Mouse (Mus musculus) embryonic facial prominence, embryonic 12.5 days (tissue): ENCODE measurements at regions not wholly inside any gene's neighbourhood (a gene's known extent, or its start where the extent isn't known, plus 50 kb on each side); places are given as distances from the start of the nearest gene placed in this dataset.

Source experiments
- ATAC-seq: fragments of 200-750 bp; cut with Nextera tagmentation; 2 replicates; pipeline ENCODE4 v1.8.0; 2017; ENCODE audit not compliant: insufficient number of reproducible peaks, insufficient read depth, low FRiP score, low TSS enrichment
- H3K27ac ChIP-seq: fragments of 300-500 bp; sonication (generic); 2 replicates; pipeline ENCODE4 v1.5.1; 2016; ENCODE audit warnings: mild to moderate bottlenecking
- H3K27me3 ChIP-seq: fragments of 300-500 bp; sonication (generic); 2 replicates; pipeline ENCODE4 v1.6.1; 2016; ENCODE audit warnings: mild to moderate bottlenecking, moderate library complexity
- H3K36me3 ChIP-seq: fragments of 300-500 bp; sonication (generic); 2 replicates; pipeline ENCODE4 v1.6.1; 2016; ENCODE audit warnings: mild to moderate bottlenecking
- H3K4me1 ChIP-seq: fragments of 300-500 bp; sonication (generic); 2 replicates; pipeline ENCODE4 v1.6.1; 2016
- H3K4me2 ChIP-seq: fragments of 300-500 bp; sonication (generic); replicated peaks from 2 replicates; pipeline ENCODE4 v1.6.1; 2016; ENCODE audit warnings: mild to moderate bottlenecking, moderate library complexity
- H3K4me3 ChIP-seq: fragments of 300-500 bp; sonication (generic); 2 replicates; pipeline ENCODE4 v1.5.1; 2016; ENCODE audit warnings: mild to moderate bottlenecking
- H3K9ac ChIP-seq: fragments of 300-500 bp; sonication (generic); 2 replicates; pipeline ENCODE4 v1.6.1; 2016; ENCODE audit warnings: mild to moderate bottlenecking, moderate library complexity
- H3K9me3 ChIP-seq: fragments of 300-500 bp; sonication (generic); 2 replicates; pipeline ENCODE4 v1.6.1; 2016; ENCODE audit warnings: mild to moderate bottlenecking, moderate library complexity
- WGBS: fragments of 180-500 bp; shearing (Covaris S2); methylation state at CpG from one replicate; pipeline ENCODE4 v1.1.7; 2016; 5-methylcytosine and 5-hydroxymethylcytosine counted together

DNA sequence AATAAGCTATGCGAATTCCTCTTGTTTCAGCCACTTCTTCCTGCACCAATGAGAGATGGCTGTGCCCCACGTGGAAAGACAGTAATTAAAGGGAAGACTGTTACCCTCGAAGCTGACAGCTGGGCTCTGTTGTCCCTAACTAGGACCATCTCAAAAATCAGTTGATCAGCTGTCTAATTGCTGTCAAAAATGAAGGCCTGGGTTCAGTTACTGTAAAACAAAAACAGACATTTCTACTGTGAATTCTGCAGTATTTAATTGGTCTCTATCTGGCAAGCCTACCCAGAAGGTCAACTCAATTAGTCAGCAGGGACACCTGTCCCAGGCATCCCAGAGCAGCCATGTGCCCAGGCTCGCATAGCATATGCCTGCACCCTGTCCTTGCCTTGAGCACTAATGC, 385.8 kb upstream of the Zdhhc25 start:
- WGBS, result 57% methylated on average over 4 of the region's 4 CpGs
- no peak for ATAC-seq
- no peak overlapping the region for H3K4me3 ChIP-seq

DNA sequence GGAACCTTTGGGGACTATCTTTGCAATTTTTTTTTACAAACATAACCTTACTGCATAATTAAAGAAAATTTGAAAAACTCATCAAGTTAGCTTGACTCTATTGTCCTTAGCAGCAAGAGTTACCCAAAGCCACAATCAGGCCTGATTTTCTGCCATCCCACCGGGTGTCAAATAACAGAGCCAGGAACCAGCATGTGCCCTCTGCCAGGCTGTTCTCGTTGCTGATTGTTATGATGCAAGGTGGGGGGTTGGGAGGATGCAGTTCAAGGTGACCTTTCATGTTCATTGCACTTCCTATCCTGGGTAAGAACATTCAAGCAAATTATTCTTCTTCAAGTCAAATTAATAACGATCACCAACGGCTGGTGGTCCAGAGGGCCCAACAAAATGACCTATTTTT, 370.6 kb upstream of the Zdhhc25 start:
- Histone ChIP-seq H3K9me3 (no peaks in the 10 kb centered on the region), H3K27me3 (no peaks in the 10 kb centered on the region), H3K9ac (no peak overlapping the region), H3K4me3 (no peak overlapping the region), H3K36me3 (no peaks in the 10 kb centered on the region), H3K4me1 (no peaks in the 10 kb centered on the region), H3K4me2 (no peak overlapping the region), H3K27ac (no peak overlapping the region)
- ATAC-seq, result no peak
- 58% methylated on average over 4 of the region's 4 CpGs for WGBS

More for the DNA sequence above, 385.8 kb upstream of the Zdhhc25 start:
- Histone ChIP-seq H3K27ac (no peak overlapping the region), H3K9me3 (no peaks in the 10 kb centered on the region), H3K9ac (no peak overlapping the region), H3K4me1 (no peaks in the 10 kb centered on the region), H3K27me3 (no peaks in the 10 kb centered on the region), H3K4me2 (no peak overlapping the region), H3K36me3 (no peaks in the 10 kb centered on the region)

DNA sequence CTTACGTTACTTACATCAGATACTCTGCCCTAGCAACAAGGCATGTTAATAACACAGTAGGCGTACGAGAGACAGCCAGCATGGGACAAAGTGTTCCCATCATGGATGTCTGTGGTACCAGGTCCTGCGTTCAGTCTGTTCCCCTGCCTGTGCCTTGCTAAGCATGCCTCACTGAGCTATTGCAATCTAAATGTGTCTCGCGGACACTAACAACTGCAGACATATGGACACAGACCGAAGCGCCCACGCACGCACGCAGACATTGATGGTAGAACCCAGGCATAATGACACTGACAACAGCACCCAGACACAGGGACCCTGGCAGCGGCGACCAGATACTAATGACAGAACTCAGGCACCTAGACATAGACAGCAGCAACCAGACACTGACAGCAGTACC, 355.5 kb upstream of the Zdhhc25 start:
- Histone ChIP-seq H3K27ac (no peak overlapping the region), H3K36me3 (no peaks in the 10 kb centered on the region), H3K27me3 (0 out of 2 replicates have a peak, but pooled peaks cover 5% of the 10 kb centered on the region), H3K4me1 (no peaks in the 10 kb centered on the region), H3K4me2 (no peak overlapping the region), H3K4me3 (no peak overlapping the region), H3K9me3 (no peaks in the 10 kb centered on the region), H3K9ac (no peak overlapping the region)
- 84% methylated on average over 13 of the region's 13 CpGs for WGBS
- ATAC-seq, result no peak

DNA sequence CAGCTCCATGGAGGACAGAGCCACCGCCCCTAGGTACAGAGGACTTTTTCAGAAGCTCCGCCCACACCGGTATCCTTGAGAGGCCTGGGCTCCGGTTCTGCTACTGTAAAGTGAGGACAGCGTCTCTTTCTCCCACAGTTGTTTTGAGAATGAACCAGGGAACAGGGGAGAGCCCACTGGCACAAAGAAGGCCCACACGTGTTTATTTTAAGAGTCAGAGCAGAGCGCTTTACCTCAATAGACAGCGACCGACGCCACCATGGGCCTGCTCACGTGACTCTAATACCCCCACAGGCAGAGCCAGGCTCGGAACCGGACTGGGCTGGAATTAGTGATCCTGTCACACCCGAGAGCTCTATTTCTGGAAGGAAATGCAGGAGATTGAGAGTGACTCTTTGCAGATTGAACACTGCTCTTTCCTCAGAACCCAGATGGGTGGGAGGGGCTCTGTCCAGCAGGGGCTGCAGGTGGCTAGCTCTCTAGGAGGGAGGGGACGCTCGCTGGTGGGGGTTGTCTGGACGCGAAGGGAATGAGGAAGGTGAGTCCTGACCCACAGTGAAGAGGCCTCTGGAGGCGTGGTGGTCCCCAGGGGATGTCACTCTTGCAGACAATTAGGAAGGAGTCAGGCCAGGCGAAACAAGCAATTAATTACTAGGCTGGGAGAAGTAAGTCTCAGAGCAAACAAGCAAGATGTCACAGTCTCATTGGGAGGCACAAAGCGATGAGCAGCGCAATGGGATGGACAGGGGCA, 354.4 kb upstream of the Zdhhc25 start:
- H3K4me1 ChIP-seq, result no peaks in the 10 kb centered on the region
- H3K4me3 ChIP-seq, result no peak overlapping the region
- no peak overlapping the region for H3K9ac ChIP-seq
- H3K9me3 ChIP-seq, result no peaks in the 10 kb centered on the region
- 50% methylated on average over 22 of the region's 22 CpGs for WGBS
- H3K27ac ChIP-seq, result no peak overlapping the region
- H3K36me3 ChIP-seq, result no peaks in the 10 kb centered on the region
- no peak overlapping the region for H3K4me2 ChIP-seq
- ATAC-seq, result no peak
- H3K27me3 ChIP-seq, result 0 out of 2 replicates have a peak, but pooled peaks cover 5% of the 10 kb centered on the region

DNA sequence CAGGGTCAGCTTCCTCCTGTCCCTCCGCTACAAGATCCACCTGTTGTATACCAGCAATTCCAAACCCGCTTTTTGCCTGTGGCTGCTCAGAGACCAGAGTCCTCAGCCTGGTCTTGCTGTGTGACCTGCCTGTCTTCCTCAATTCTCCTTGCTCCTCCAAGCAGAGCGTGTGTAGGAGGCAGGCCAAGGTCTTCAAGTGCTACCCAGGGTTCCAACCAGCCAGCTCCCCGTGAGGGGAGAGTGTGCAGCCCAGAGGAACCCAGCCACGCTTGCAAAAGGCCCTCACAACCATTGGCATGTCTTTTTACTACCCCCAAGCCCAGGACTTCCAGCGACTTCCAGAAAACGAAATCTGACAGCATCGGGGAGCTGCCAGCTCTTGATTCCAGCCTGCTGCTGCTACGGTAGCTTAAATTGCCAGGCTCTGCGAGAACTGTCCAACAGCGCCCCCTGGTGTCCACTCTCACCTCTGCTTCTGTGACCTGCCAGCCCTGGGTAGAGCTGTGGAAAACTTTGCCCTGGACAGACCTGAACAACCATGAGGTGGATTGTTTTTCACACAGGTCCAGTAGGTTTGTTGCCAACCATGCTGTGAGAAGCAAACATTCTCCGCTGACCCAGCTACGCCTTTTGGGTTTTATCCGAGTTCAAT, 352.0 kb upstream of the Zdhhc25 start:
- H3K27me3 ChIP-seq, result 0 out of 2 replicates have a peak, but pooled peaks cover 5% of the 10 kb centered on the region
- H3K4me3 ChIP-seq, result no peak overlapping the region
- H3K4me2 ChIP-seq, result no peak overlapping the region
- peak; percentile 74; the same call in 1 of the 2 replicates for ATAC-seq
- H3K27ac ChIP-seq, result no peak overlapping the region
- peak overlapping the region; percentile 8; the same call in 1 of the 2 replicates for H3K9ac ChIP-seq
- H3K9me3 ChIP-seq, result no peaks in the 10 kb centered on the region
- no peaks in the 10 kb centered on the region for H3K36me3 ChIP-seq
- H3K4me1 ChIP-seq, result no peaks in the 10 kb centered on the region
- WGBS, result 28% methylated on average over 14 of the region's 14 CpGs

DNA sequence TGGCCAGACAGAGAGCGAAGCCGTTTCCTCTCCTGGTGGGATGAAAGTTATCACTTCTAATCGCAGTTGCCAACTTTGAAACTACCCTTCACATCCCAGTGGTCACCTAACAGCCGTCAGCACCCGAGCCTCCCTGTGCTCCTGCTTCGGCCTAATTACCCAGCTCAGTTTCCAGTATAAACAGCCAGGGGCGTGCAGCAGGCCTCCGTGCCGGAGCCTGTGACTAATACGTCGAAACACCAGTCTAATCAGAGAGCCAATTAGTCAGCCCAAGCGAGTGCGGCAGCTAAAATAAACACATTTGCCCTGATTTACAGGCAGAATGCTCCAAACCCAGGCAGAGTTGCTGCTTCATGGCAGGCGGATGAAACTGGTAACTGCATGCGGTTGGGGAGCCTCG, 312.1 kb upstream of the Zdhhc25 start:
- 22% methylated on average over 16 of the region's 16 CpGs for WGBS
- no peak for ATAC-seq
- Histone ChIP-seq H3K27me3 (peaks cover 14% of the 10 kb centered on the region; the same call in 1 of the 2 replicates), H3K4me3 (no peak overlapping the region), H3K4me1 (no peaks in the 10 kb centered on the region), H3K9me3 (no peaks in the 10 kb centered on the region), H3K27ac (no peak overlapping the region), H3K4me2 (no peak overlapping the region), H3K36me3 (no peaks in the 10 kb centered on the region), H3K9ac (no peak overlapping the region)

DNA sequence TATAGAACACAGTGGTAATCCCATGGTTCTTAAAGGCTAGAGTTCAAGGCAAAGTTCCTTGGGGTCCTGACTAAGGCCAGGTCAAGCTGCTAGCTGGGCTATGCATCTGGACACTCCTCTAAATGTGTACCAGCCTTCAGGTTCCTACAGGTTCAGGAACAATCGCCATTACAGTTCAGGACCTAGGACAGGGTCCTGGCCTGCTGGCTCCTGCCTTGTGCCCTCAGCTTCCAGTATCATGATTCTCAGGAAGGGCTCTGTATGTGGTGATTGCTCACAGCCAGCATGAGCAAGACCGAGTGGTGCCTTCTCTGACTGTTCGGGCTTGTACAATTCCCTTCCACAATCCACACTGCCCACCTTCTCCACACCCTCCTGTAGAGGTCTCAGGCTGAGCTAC, 311.4 kb upstream of the Zdhhc25 start:
- H3K4me2 ChIP-seq, result no peak overlapping the region
- no peak overlapping the region for H3K4me3 ChIP-seq
- no peaks in the 10 kb centered on the region for H3K36me3 ChIP-seq
- ATAC-seq, result no peak
- H3K27me3 ChIP-seq, result peaks cover 14% of the 10 kb centered on the region; the same call in 1 of the 2 replicates
- 42% methylated on average over 3 of the region's 3 CpGs for WGBS
- no peaks in the 10 kb centered on the region for H3K9me3 ChIP-seq
- no peak overlapping the region for H3K27ac ChIP-seq
- H3K4me1 ChIP-seq, result no peaks in the 10 kb centered on the region
- no peak overlapping the region for H3K9ac ChIP-seq

DNA sequence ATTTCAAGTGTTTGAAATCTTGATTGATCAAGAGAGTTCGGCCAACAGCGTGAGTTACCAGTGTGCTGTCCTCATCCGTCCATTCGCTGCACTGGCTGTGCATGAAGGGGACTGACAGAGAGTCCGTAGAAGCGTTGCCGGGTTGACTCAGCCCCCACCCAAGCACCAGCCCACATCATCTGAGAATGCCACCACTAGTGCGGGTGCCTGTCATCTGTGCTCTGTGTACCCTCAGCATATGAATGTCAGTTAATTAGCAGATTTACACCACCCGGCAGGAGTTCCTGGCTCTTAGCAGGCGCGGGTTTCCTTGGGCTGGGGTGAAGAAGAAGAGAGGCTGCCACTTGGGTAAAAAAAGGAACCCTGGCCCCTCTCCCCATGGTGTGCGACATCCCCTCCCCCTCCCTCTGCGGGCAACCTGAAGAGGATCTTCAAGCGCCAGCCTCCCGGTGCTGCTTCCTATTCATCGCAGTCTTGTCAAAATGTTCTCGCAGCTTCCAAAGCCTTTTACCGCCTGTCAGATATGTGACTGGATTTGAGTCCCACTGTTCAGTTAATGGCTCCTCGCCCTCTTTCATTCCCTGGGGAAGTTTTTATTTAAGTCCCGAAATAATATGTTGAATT, 309.2 kb upstream of the Zdhhc25 start:
- Histone ChIP-seq H3K4me3 (no peak overlapping the region), H3K4me1 (no peaks in the 10 kb centered on the region), H3K27me3 (peaks cover 14% of the 10 kb centered on the region; the same call in 1 of the 2 replicates), H3K27ac (no peak overlapping the region), H3K4me2 (no peak overlapping the region), H3K36me3 (no peaks in the 10 kb centered on the region), H3K9ac (no peak overlapping the region), H3K9me3 (no peaks in the 10 kb centered on the region)
- 24% methylated on average over 20 of the region's 20 CpGs for WGBS
- no peak for ATAC-seq

DNA sequence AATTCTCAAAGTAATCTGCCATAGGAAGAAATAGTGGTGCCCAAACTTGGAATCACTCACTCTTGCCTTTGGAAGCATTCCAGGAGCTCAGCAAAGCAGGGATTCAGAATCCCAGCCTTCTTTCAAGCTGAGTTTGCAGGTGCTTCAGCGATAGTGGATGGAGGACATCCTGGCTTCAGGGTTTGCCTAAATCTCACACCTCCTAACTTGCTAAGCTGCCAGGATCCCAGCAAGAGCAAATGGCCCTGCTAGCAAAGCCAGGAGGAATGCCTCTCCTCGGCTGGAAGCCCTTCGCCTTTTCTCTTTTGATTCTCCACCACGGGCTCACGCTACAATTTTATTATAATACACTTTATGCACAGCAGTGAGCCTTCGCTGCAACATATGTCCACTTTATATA, 301.0 kb upstream of the Zdhhc25 start:
- Histone ChIP-seq H3K27ac (no peak overlapping the region), H3K4me2 (no peak overlapping the region), H3K9ac (no peak overlapping the region), H3K4me1 (no peaks in the 10 kb centered on the region), H3K9me3 (no peaks in the 10 kb centered on the region), H3K27me3 (no peaks in the 10 kb centered on the region; the same call in 1 of the 2 replicates), H3K36me3 (no peaks in the 10 kb centered on the region), H3K4me3 (no peak overlapping the region)
- WGBS, result 72% methylated on average over 6 of the region's 6 CpGs
- no peak for ATAC-seq

DNA sequence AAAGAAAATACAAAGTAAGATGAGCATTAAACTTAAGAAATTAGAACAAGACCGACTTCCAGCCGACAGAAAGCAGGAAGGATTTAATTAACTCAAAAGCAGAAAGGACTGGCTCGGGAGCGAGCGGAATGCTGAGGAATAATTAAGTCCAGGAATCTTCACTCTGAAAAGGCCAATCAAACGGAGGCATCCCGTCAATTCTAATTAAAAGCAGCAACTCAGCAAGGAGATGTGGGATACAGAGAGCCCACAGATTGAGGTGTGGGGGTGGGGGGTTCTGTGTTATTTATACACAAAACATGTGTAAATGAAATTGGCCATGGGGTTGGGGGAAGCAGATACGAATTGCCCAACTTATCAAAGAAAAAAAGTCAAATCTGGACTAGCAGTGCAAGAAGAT, 288.9 kb upstream of the Zdhhc25 start:
- H3K9me3 ChIP-seq, result no peaks in the 10 kb centered on the region
- H3K4me3 ChIP-seq, result no peak overlapping the region
- H3K9ac ChIP-seq, result no peak overlapping the region
- WGBS, result 21% methylated on average over 8 of the region's 8 CpGs
- no peak for ATAC-seq
- no peaks in the 10 kb centered on the region for H3K27me3 ChIP-seq
- no peaks in the 10 kb centered on the region for H3K4me1 ChIP-seq
- no peaks in the 10 kb centered on the region for H3K36me3 ChIP-seq
- H3K27ac ChIP-seq, result no peak overlapping the region
- no peak overlapping the region for H3K4me2 ChIP-seq

DNA sequence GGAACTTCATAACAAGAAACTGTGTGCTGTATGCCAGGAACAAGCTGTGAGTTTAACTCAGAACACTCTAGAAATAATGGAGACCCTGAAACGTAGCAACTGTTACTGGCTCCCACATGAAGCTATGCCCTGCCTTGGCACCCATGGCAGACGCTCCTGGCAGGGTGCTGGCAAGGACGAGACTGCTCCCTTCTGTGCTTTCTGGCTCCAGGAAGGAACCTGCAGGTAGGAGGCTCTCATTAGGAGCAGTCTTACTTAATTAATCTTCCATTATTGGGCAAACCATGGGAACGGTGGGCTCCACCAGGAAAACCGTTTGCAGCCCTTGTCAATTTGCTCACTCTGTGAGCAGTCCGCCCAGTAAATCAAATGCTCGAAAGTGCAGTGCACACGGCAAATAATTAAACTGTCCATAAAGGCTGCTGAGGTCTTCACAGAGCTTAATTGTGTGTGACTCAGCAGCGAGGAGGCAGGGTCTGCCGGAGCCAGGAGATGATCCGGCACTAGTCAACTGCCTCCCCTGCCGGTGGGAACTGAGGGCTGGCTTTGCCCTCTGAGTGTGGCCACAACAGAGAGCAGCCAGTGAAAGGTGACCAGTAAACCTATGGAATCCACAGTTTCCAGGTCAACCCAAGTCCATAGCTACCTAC, 285.2 kb upstream of the Zdhhc25 start:
- no peak overlapping the region for H3K9ac ChIP-seq
- H3K4me1 ChIP-seq, result no peaks in the 10 kb centered on the region
- ATAC-seq, result no peak
- H3K4me3 ChIP-seq, result no peak overlapping the region
- H3K4me2 ChIP-seq, result no peak overlapping the region
- H3K27ac ChIP-seq, result no peak overlapping the region
- H3K36me3 ChIP-seq, result no peaks in the 10 kb centered on the region
- no peaks in the 10 kb centered on the region for H3K27me3 ChIP-seq
- 51% methylated on average over 12 of the region's 12 CpGs for WGBS
- H3K9me3 ChIP-seq, result no peaks in the 10 kb centered on the region
